Mouse (Mus musculus): ENCODE measurements around the gene Filip1.

DNA sequence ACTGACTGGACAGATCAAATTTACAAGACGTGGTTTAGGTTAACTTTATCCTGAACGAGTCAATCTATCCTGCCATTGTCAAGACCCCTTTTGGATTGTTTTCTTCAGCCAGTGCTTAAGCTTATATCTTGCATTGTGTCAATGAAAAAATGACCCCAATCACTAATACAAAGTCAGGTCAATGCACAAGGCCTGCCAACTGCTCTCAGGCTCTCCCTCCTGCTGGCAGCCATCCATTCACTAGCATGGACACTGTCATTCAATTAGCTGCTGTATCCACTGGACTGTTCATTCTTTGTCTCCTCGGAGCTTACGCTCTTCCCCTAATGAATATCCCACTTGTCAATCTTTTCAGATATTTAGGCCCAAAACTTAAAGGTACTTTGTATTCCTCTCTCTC, 189.2 kb downstream of the Filip1 start:
- no peak for TF ChIP-seq EP300 (IDR thresholded peaks at IDR 0.05)
- TF ChIP-seq CTCF (IDR thresholded peaks at IDR 0.05) = no peak
